In the genomic region with DNA sequence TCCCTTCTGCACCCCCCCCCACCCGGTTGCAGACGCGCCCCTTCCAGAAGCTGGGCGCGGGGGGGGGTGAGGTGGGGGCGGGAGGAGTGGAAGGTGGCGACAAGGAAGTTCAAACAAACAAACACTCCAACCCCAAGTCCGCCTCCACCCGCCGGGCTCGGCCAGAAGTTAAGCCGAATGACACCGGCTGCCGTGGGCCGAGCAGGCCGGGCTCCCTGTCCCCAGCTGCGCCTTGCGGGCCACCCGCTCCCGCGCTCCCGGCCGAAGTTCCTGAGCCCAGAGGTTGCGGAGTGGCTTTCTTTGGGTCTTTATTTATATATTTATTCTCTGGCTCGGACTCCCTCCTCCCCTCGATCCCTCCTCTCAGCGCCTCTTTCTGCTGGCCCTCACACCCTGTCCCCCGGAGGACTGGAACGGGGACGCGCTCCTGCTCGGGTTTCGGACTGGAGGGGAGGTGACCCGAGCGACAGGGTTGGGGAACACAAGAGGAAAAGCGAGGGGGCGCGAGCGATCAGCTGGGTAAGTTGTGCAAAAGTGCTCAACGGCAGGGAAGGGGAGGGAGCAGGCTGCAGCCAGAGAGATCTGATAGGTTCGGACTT, we compare ENCODE assay signal across 12 mouse cellular contexts. TPM values are rescaled to one million over a fixed set of nuclear protein-coding genes. Genes with fewer than 3 reads are reported as not detected.
DNase-seq lines count a peak whose midpoint lies in the region; ATAC-seq and TF ChIP-seq lines count a peak whose summit lies in the region.
"Had no signal": no experiment of that assay in that cellular context is flagged by ENCODE, and none has a peak within 500 bp of the region (broad histone marks: within the 10 kb centered on the region; RNA-seq: fewer than 3 reads in every experiment).

Gene Pax7, minus strand, starts transcription at position 493 of the 599 bp plus-strand sequence.

- H3K9ac ChIP-seq in limb, embryonic 13.5 days: 0 out of 2 replicates have a peak within 1 kb of the TSS, but pooled peaks have one; percentile 48
- no peak within 1 kb of the TSS for H3K9ac ChIP-seq in heart, adult 2 months (ENCODE audit: low read depth, low read length)
- H3K9ac ChIP-seq: liver, embryonic 15.5 days had no signal

- TF ChIP-seq EP300 in heart, adult 2 months (IDR thresholded peaks at IDR 0.05; ENCODE audit: insufficient read depth, low read depth, low read length): no peak

- peaks cover 11% of the 10 kb centered on the region for H3K27me3 ChIP-seq in testis, adult 2 months (ENCODE audit: control insufficient read depth, insufficient read depth, low read length)
- H3K27me3 ChIP-seq in limb, embryonic 13.5 days: peaks cover 100% of the 10 kb centered on the region
- H3K27me3 ChIP-seq in heart, adult 2 months (ENCODE audit: control insufficient read depth, insufficient read depth, low read length): peaks cover 20% of the 10 kb centered on the region

- H3K4me1 ChIP-seq in testis, adult 2 months (ENCODE audit: control insufficient read depth, insufficient read depth, low read length): peaks cover 4% of the 10 kb centered on the region
- peaks cover 17% of the 10 kb centered on the region for H3K4me1 ChIP-seq in limb, embryonic 13.5 days
- H3K4me1 ChIP-seq in heart, adult 2 months (ENCODE audit: control insufficient read depth, insufficient read depth, low read length): no peaks in the 10 kb centered on the region
- H3K4me1 ChIP-seq: liver, embryonic 15.5 days had no signal

- H3K9me3 ChIP-seq in limb, embryonic 13.5 days: no peaks in the 10 kb centered on the region
- H3K9me3 ChIP-seq: liver, embryonic 15.5 days had no signal

- peak within 1 kb of the TSS; percentile 25; the same call in 1 of the 2 replicates for H3K4me3 ChIP-seq in testis, adult 2 months (ENCODE audit: control insufficient read depth, low read depth, low read length)
- peak within 1 kb of the TSS; percentile 31 for H3K4me3 ChIP-seq in limb, embryonic 13.5 days
- H3K4me3 ChIP-seq in heart, adult 2 months: no peak within 1 kb of the TSS
- H3K4me3 ChIP-seq: liver, embryonic 15.5 days had no signal

- WGBS in limb, embryonic 13.5 days: 1% methylated on average over 39 of the region's 41 CpGs
- 2% methylated on average over 36 of the region's 41 CpGs for WGBS in heart, adult 2 months

- H3K4me2 ChIP-seq in limb, embryonic 13.5 days (replicated peaks): peak within 1 kb of the TSS; percentile 48
- H3K4me2 ChIP-seq: liver, embryonic 15.5 days had no signal

- 0 out of 2 replicates have a peak, but pooled peaks have one; percentile 41 for ATAC-seq in limb, embryonic 13.5 days (ENCODE audit: low FRiP score, low read depth)
- ATAC-seq: CD4-positive, CD25-positive, alpha-beta regulatory T cell, adult 4 months had no signal

- intact Hi-C loops in gastrocnemius, postnatal 14 days (cut with DNase I; ENCODE audit: low total_unique reads): no loop called here
- intact Hi-C loops in heart, adult 2 months (cut with DNase I): no loop called here

- TF ChIP-seq CTCF in testis, adult 2 months (IDR thresholded peaks at IDR 0.05; ENCODE audit: control insufficient read depth, insufficient read depth, insufficient replicate concordance, low read depth, low read length): no peak
- no peak for TF ChIP-seq CTCF in heart, adult 2 months (IDR thresholded peaks at IDR 0.05)

- no peaks in the 10 kb centered on the region for H3K36me3 ChIP-seq in testis, adult 2 months (ENCODE audit: control insufficient read depth, insufficient read depth, low read length)
- H3K36me3 ChIP-seq in limb, embryonic 13.5 days: no peaks in the 10 kb centered on the region
- no peaks in the 10 kb centered on the region for H3K36me3 ChIP-seq in heart, adult 2 months (ENCODE audit: control insufficient read depth, insufficient read depth, low read length)
- H3K36me3 ChIP-seq: liver, embryonic 15.5 days had no signal

- TF ChIP-seq POLR2A in testis, adult 2 months (IDR thresholded peaks at IDR 0.05; ENCODE audit: control insufficient read depth, low read depth, low read length): no peak
- no peak for TF ChIP-seq POLR2A in heart, adult 2 months (IDR thresholded peaks at IDR 0.05; ENCODE audit: insufficient read depth, low read depth, low read length)

- no peaks in the 10 kb centered on the region for H3K79me2 ChIP-seq in heart, adult 2 months (replicated peaks; ENCODE audit: control insufficient read depth, insufficient read depth, low read length)

- DNase-seq in gastrocnemius, postnatal 10 days: peak; percentile 50
- DNase-seq in gastrocnemius, postnatal 14 days: no peak
- no peak for DNase-seq in testis, postnatal 14 days (ENCODE audit: low spot score)
- no peak for DNase-seq in right cerebral cortex, adult 18-20 months
- DNase-seq in cerebellum, adult 11 months: no peak
- no peak for DNase-seq in heart, adult 2 months
- DNase-seq: right cerebral cortex, postnatal 14 days had no signal

- H3K27ac ChIP-seq in testis, adult 2 months (ENCODE audit: control insufficient read depth, insufficient read depth, low read depth, low read length): no peak within 1 kb of the TSS
- peak within 1 kb of the TSS; percentile 28; the same call in 1 of the 2 replicates for H3K27ac ChIP-seq in limb, embryonic 13.5 days
- no peak within 1 kb of the TSS for H3K27ac ChIP-seq in heart, adult 2 months
- H3K27ac ChIP-seq: liver, embryonic 15.5 days had no signal

RNA-seq across cellular contexts. Expression of gene Pax7, which starts in this region (rescaled TPM):
- 10 to 100 TPM in 1 of 2 experiments, 1 to 10 TPM in 1; 8.3 to 11.3 TPM for total RNA-seq in gastrocnemius, postnatal 10 days (2021)
- total RNA-seq in gastrocnemius, postnatal 14 days (2021): 1 to 10 TPM; 3.2 to 5.2 TPM
- 0.02 TPM in 1 of 2 replicates, not detected in the other for polyA plus RNA-seq in testis, adult 2 months (2012; rRNA removed)
- polyA plus RNA-seq in limb, embryonic 13.5 days (2015; fragmentation: Nextera tagmentation; extraction: Ambion mirVana): 0.90 and 0.92 TPM in 2 replicates
- total RNA-seq in heart, adult 2 months (2021): not detected
- not detected in 2 replicates for polyA plus RNA-seq in heart, adult 2 months (2012; rRNA removed)
- total RNA-seq: hematopoietic stem cell, adult 5-6 weeks had no signal
- polyA plus RNA-seq: CD4-positive, CD25-positive, alpha-beta regulatory T cell, adult 4 months had no signal

Comparison
In these comparisons a context has a peak if more than half of its experiments do, and no peak if none do; other contexts are left out.
1. RNA of gene Pax7 (total RNA-seq): 8.3 to 11.3 TPM in gastrocnemius, postnatal 10 days and 3.2 to 5.2 TPM in gastrocnemius, postnatal 14 days; not detected in heart, adult 2 months; every median in the first group is over 4 times any median in the second.
2. Peak in ATAC-seq, H3K4me3 ChIP-seq, H3K27ac ChIP-seq, H3K9ac ChIP-seq and H3K4me2 ChIP-seq in limb, embryonic 13.5 days; RNA of the gene not detected or under 1 TPM.